Mouse (Mus musculus) liver, adult 10 weeks (tissue): Measurements from ENCODE around the gene Dnah2. TPM values are rescaled to one million over a fixed set of nuclear protein-coding genes. Genes with fewer than 3 reads are reported as not detected.

Experiments used
- polyA plus RNA-seq: library from polyadenylated mRNA; stranded (reverse); fragments of 350-450 nt; fragmentation: Illumina TruSeq; extraction: RNeasy Lipid Tissue Mini Kit (QIAGEN cat#74804); gene quantifications from one replicate; pipeline ENCODE4 v1.2.3, GENCODE M21; 2014; ENCODE audit warnings: low read depth, low replicate concordance

Dnah2 gene
- not detected for polyA plus RNA-seq

GRCm38 (mm10) chr11:69549060-69549656 is at the start of gene Dnah2:
Gene Dnah2 (minus strand): TSS chr11:69549110.

DNA sequence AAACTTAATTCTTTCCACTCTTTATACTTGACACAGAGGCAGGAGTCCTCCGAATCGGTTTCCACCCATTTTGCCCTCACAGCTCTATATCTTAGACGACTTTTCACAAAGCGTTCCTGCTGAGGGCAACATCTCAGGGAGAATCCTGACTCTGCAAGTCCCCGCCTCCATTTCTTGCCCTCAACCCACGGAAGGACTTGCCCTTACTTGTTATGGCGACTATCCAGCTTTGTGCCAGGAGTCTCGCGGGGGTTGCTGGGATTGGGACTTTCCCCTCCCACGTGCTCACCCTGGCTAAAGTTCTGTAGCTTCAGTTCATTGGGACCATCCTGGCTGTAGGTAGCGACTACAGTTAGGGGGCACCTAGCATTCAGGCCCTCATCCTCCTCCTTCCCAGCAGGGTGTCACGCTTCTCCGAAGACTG is 31.2 kb upstream of the Dnah2 start, which contains the start of the genes Wrap53 and Trp53:
TSS of gene Wrap53 (minus strand) at position 165 of the 424 bp plus-strand sequence.
TSS of gene Trp53 (plus strand) at position 269 of the 424 bp plus-strand sequence.

GRCm38 (mm10) chr11:69559851-69560765 is 11.2 kb upstream of the Dnah2 start, which contains the start of gene Efnb3:
Gene Efnb3 (minus strand): TSS chr11:69560205.

DNA sequence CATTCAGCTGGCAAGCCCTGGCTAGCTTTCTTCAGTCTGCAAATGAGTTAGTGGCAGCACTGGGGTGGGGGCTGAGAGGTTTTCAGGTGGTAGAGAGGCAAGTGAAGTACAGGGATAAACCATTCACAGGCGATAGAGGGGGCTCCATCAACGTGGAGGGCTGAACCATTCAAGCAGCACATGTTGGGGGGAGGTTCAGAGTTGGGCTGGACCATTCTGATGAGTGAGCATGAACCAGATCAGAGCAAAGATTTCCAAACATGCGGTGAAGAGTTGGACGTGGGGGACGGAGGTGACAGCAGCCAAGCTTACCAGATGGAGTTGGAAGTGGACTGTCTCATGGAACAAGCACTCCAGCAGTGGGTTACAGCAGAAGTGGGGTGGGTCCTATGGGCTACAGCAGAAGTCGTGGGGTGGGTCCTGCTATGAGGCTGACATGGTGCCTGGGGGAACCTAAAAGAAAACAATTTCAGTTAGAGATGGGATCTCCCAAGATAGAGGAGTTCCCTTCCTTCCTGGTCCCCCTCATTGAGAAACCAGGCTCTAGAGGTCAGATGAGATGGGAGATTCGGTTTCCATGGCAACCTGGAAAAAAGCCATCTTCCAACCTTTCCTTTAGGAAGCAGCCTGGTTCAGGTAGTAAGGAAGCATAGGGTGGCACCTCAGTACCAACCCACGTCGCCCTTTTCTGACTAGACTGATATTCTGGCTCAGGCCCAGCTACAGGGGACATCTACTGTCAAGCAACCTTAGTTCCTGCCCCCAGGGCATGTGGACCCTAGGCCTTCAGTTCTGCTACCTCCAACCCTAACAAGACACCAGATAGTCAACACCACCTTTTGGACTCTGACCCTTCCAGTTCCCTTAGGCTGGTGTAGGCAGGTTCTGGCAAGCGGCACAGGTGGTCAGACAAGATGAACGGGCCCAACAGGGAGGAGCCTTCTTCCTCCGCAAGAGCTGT is 135.4 kb downstream of the Dnah2 start, which contains the start of gene Kdm6b:
TSS of gene Kdm6b (minus strand) at position 455 of the 961 bp plus-strand sequence.

GRCm38 (mm10) chr11:69398059-69398458 is 150.9 kb downstream of the Dnah2 start, which contains the start of gene Tmem88:
Gene Tmem88 (minus strand): TSS chr11:69398234.

DNA sequence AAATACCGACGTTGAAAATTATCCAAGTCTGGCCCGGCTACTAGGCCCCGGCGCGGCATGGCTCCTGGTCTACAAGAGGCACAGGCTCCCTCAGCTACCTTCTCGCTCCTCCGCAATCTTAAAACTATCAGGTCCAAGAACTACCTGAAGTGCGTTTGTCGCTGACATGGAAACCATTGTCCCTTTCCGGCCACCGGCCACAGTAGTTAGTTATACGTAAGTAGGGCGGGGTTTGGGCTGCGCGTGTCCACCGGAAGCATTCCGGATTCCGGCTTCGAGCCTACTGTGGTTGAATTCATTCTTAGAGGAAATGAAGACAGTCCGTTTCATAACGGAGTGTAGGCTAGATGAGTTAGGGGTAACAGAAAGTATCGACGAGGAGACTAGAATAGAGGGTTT is 153.7 kb downstream of the Dnah2 start, which contains the start of the genes Naa38 and Cyb5d1:
TSS of gene Naa38 (plus strand) at position 253 of the 399 bp plus-strand sequence.
TSS of gene Cyb5d1 (minus strand) at position 397 of the 399 bp plus-strand sequence.

Other genes starting within 250 kb of the Dnah2 start
- gene Cntrob, start 225.3 kb downstream of the Dnah2 start, polyA plus RNA-seq, result 4.0 TPM
- gene Trappc1, start 225.1 kb downstream of the Dnah2 start, polyA plus RNA-seq, result 52.4 TPM
- not detected for gene Kcnab3, start 222.9 kb downstream of the Dnah2 start, polyA plus RNA-seq
- 0.79 TPM for gene Rnf227, start 208.6 kb downstream of the Dnah2 start, polyA plus RNA-seq
- 19.3 TPM for gene Chd3, start 179.7 kb downstream of the Dnah2 start, polyA plus RNA-seq
- 5.9 TPM for gene Naa38, start 153.6 kb downstream of the Dnah2 start, polyA plus RNA-seq
- 31.9 TPM for gene Cyb5d1, start 153.5 kb downstream of the Dnah2 start, polyA plus RNA-seq
- gene Tmem88, start 150.9 kb downstream of the Dnah2 start, polyA plus RNA-seq, result not detected
- 1.9 TPM for gene Kdm6b, start 135.4 kb downstream of the Dnah2 start, polyA plus RNA-seq
- not detected for gene Efnb3, start 11.1 kb upstream of the Dnah2 start, polyA plus RNA-seq
- 1.1 TPM for gene Wrap53, start 31.1 kb upstream of the Dnah2 start, polyA plus RNA-seq
- gene Trp53, start 31.2 kb upstream of the Dnah2 start, polyA plus RNA-seq, result 3.8 TPM
- gene Atp1b2, start 56.8 kb upstream of the Dnah2 start, polyA plus RNA-seq, result 0.13 TPM
- gene Shbg, start 68.8 kb upstream of the Dnah2 start, polyA plus RNA-seq, result not detected
- gene Sat2, start 72.9 kb upstream of the Dnah2 start, polyA plus RNA-seq, result 8.5 TPM
- 7.8 TPM for gene Fxr2, start 83.9 kb upstream of the Dnah2 start, polyA plus RNA-seq
- gene Sox15, start 106.2 kb upstream of the Dnah2 start, polyA plus RNA-seq, result not detected
- gene Mpdu1, start 113.5 kb upstream of the Dnah2 start, polyA plus RNA-seq, result 22.1 TPM
- gene Cd68, start 117.0 kb upstream of the Dnah2 start, polyA plus RNA-seq, result 3.8 TPM
- 340 TPM for gene Eif4a1, start 123.3 kb upstream of the Dnah2 start, polyA plus RNA-seq
- 33.7 TPM for gene Senp3, start 133.0 kb upstream of the Dnah2 start, polyA plus RNA-seq
- gene Tnfsf13, start 136.7 kb upstream of the Dnah2 start, polyA plus RNA-seq, result 2.8 TPM
- gene Tnfsf12, start 146.7 kb upstream of the Dnah2 start, polyA plus RNA-seq, result 1.5 TPM
- not detected for gene Tnfsfm13, start 147.0 kb upstream of the Dnah2 start, polyA plus RNA-seq
- gene Polr2a, start 209.5 kb upstream of the Dnah2 start, polyA plus RNA-seq, result 7.7 TPM
- gene Slc35g3, start 212.9 kb upstream of the Dnah2 start, polyA plus RNA-seq, result not detected
- 4.1 TPM for gene Zbtb4, start 216.8 kb upstream of the Dnah2 start, polyA plus RNA-seq
- 0.58 TPM for gene Chrnb1, start 246.8 kb upstream of the Dnah2 start, polyA plus RNA-seq